ENCODE assay signal across 13 mouse cellular contexts in genomic region chr1:73113137-73113536, GRCm38 (mm10).
DNase-seq lines count a peak whose midpoint lies in the region; TF ChIP-seq lines count a peak whose summit lies in the region.
"Had no signal": no experiment of that assay in that cellular context is flagged by ENCODE, and none has a peak within 500 bp of the region (broad histone marks: within the 10 kb centered on the region; RNA-seq: fewer than 3 reads in every experiment).

No protein-coding gene starts in this region.

- H3K4me3 ChIP-seq in layer of hippocampus, adult 2 months = no peak overlapping the region
- H3K4me3 ChIP-seq: embryonic facial prominence, embryonic 12.5 days; limb, embryonic 13.5 days had no signal

- H3K27ac ChIP-seq in layer of hippocampus, adult 2 months = peak overlapping the region; percentile 4; the same call in 1 of the 2 replicates
- H3K27ac ChIP-seq: embryonic facial prominence, embryonic 12.5 days; limb, embryonic 13.5 days had no signal

- intact Hi-C loops in gastrocnemius, postnatal 36 days (cut with DNase I) = loop anchor here (5.0 to 10.0 kb wide), 3 partner anchors 122 to 236 kb away; no protein-coding TSS in a partner anchor

- DNase-seq in gastrocnemius, adult 18-20 months (ENCODE audit: low spot score) = peak; percentile 72
- DNase-seq in gastrocnemius, postnatal 36 days = no peak
- DNase-seq in layer of hippocampus, adult 2 months (ENCODE audit: low spot score in 2 of 2) = no peak
- DNase-seq in layer of hippocampus, adult 8-10 months (ENCODE audit: low spot score in 2 of 2) = no peak
- peak; percentile 51 for DNase-seq in brain, adult 2 months (ENCODE audit: low read depth, low spot score)
- peak; percentile 70 for DNase-seq in gastrocnemius, postnatal 25 days
- no peak for DNase-seq in urinary bladder, adult 2 months (ENCODE audit: low spot score)
- no peak for DNase-seq in urinary bladder, postnatal 25 days (ENCODE audit: low spot score)
- DNase-seq: adrenal gland, postnatal 25 days; cerebellum, adult 8-10 months; thymus, postnatal 25 days had no signal

- TF ChIP-seq CTCF in layer of hippocampus, adult 2 months (conservative IDR thresholded peaks at IDR 0.05) = no peak

Comparison
In these comparisons a context has a peak if more than half of its experiments do, and no peak if none do; other contexts are left out.
1. DNase-seq: peak in gastrocnemius, adult 18-20 months (single experiment), brain, adult 2 months (single experiment) and gastrocnemius, postnatal 25 days (single experiment); none in gastrocnemius, postnatal 36 days (0 of 2), layer of hippocampus, adult 2 months (0 of 2), layer of hippocampus, adult 8-10 months (0 of 2), urinary bladder, adult 2 months (single experiment) and urinary bladder, postnatal 25 days (single experiment).